Comparison of ENCODE assay signal across 14 mouse cellular contexts in genomic region chr8:47411321-47411720, GRCm38 (mm10). TPM values are rescaled to one million over a fixed set of nuclear protein-coding genes. Genes with fewer than 3 reads are reported as not detected.
DNase-seq lines count a peak whose midpoint lies in the region; ATAC-seq and TF ChIP-seq lines count a peak whose summit lies in the region.
"Had no signal": no experiment of that assay in that cellular context is flagged by ENCODE, and none has a peak within 500 bp of the region (broad histone marks: within the 10 kb centered on the region; RNA-seq: fewer than 3 reads in every experiment).

No protein-coding gene starts in this region.

- H3K4me3 ChIP-seq in lung, embryonic 14.5 days (ENCODE audit: low read depth, low read length), result peak overlapping the region; percentile 70
- H3K4me3 ChIP-seq in hindbrain, postnatal 0 days (ENCODE audit: low read length), result no peak overlapping the region
- H3K4me3 ChIP-seq: liver, embryonic 12.5 days had no signal

- 8% methylated on average over 12 of the region's 12 CpGs for WGBS in lung, embryonic 14.5 days
- 16% methylated on average over 12 of the region's 12 CpGs for WGBS in hindbrain, postnatal 0 days

- no peaks in the 10 kb centered on the region; the same call in 1 of the 2 replicates for H3K4me1 ChIP-seq in lung, embryonic 14.5 days (ENCODE audit: insufficient read depth)
- H3K4me1 ChIP-seq in hindbrain, postnatal 0 days (ENCODE audit: insufficient read depth, low read length), result 0 out of 2 replicates have a peak, but pooled peaks cover 7% of the 10 kb centered on the region

- DNase-seq in heart, adult 11 months, result peak; percentile 44
- no peak for DNase-seq in heart, postnatal 4 days
- no peak for DNase-seq in lung, embryonic 14.5 days
- DNase-seq in lung, postnatal 4 days, result no peak
- DNase-seq in hindbrain, postnatal 0 days (ENCODE audit: low spot score), result no peak
- DNase-seq in retina, embryonic 14.5 days (ENCODE audit: low spot score), result peak; percentile 17
- DNase-seq in urinary bladder, postnatal 36 days (ENCODE audit: low spot score in 2 of 2), result no peak
- DNase-seq: adrenal gland, adult 2 months; cerebellum, adult 11-12 months; gastrocnemius, postnatal 14 days; layer of hippocampus, postnatal 36 days had no signal

- peaks cover 49% of the 10 kb centered on the region for H3K27me3 ChIP-seq in lung, embryonic 14.5 days (ENCODE audit: insufficient read depth, low read length)
- peaks cover 21% of the 10 kb centered on the region; the same call in 1 of the 2 replicates for H3K27me3 ChIP-seq in hindbrain, postnatal 0 days (ENCODE audit: insufficient read depth, low read length)

- peak overlapping the region; percentile 90 for H3K4me2 ChIP-seq in lung, embryonic 14.5 days
- peak overlapping the region; percentile 87; the same call in 1 of the 2 replicates for H3K4me2 ChIP-seq in hindbrain, postnatal 0 days (ENCODE audit: low read depth, low read length)

- no peak for TF ChIP-seq CTCF in lung, embryonic 14.5 days (IDR thresholded peaks at IDR 0.05; ENCODE audit: low read depth)
- TF ChIP-seq CTCF in hindbrain, postnatal 0 days (IDR thresholded peaks at IDR 0.05; ENCODE audit: low read depth), result no peak

- H3K9me3 ChIP-seq in lung, embryonic 14.5 days (ENCODE audit: low read depth, low read length), result no peaks in the 10 kb centered on the region
- H3K9me3 ChIP-seq in hindbrain, postnatal 0 days (ENCODE audit: low read length), result no peaks in the 10 kb centered on the region
- H3K9me3 ChIP-seq: liver, embryonic 12.5 days had no signal

- no peaks in the 10 kb centered on the region for H3K36me3 ChIP-seq in lung, embryonic 14.5 days (ENCODE audit: insufficient read depth)
- no peaks in the 10 kb centered on the region for H3K36me3 ChIP-seq in hindbrain, postnatal 0 days (ENCODE audit: insufficient read depth, low read length)
- H3K36me3 ChIP-seq: liver, embryonic 12.5 days had no signal

- no peak overlapping the region; the same call in 1 of the 2 replicates for H3K9ac ChIP-seq in lung, embryonic 14.5 days
- H3K9ac ChIP-seq in hindbrain, postnatal 0 days (replicated peaks; ENCODE audit: low read length), result no peak overlapping the region
- H3K9ac ChIP-seq: liver, embryonic 12.5 days had no signal

- no peak overlapping the region for H3K27ac ChIP-seq in lung, embryonic 14.5 days (ENCODE audit: low read depth)
- no peak overlapping the region for H3K27ac ChIP-seq in hindbrain, postnatal 0 days
- H3K27ac ChIP-seq: liver, embryonic 12.5 days had no signal

- ATAC-seq in lung, embryonic 14.5 days (ENCODE audit: insufficient read depth), result no peak
- ATAC-seq in hindbrain, postnatal 0 days, result no peak
- no peak for ATAC-seq in megakaryocyte-erythroid progenitor cell, adult 5-6 weeks (replicated peaks; ENCODE audit: low FRiP score, low TSS enrichment, poor library complexity, severe bottlenecking)
- ATAC-seq: inflammation-experienced regulatory T-cells, adult 6 months; liver, embryonic 12.5 days had no signal

RNA-seq across cellular contexts. Expression of gene Stox2, which starts 34.8 kb away (rescaled TPM):
- 10 to 100 TPM; 27.4 to 29.3 TPM for total RNA-seq in heart, postnatal 4 days (2021)
- 11.7 and 11.9 TPM in 2 replicates for polyA plus RNA-seq in lung, embryonic 14.5 days (2014; fragmentation: Nextera tagmentation; extraction: Ambion mirVana)
- 94.5 and 101 TPM in 2 replicates for total RNA-seq in hindbrain, postnatal 0 days (2014; rRNA removed)
- 36.3 and 36.7 TPM in 2 replicates for polyA plus RNA-seq in hindbrain, postnatal 0 days (2015; fragmentation: Nextera tagmentation; extraction: Ambion mirVana)
- not detected in 2 replicates for total RNA-seq in megakaryocyte-erythroid progenitor cell, adult 5-6 weeks (2014; fragmentation: Nextera tagmentation)
- not detected in 2 replicates for total RNA-seq in megakaryocyte-erythroid progenitor cell, adult 5-6 weeks (2017)

Comparison
In these comparisons a context has a peak if more than half of its experiments do, and no peak if none do; other contexts are left out.
1. DNase-seq: peak in heart, adult 11 months (single experiment) and retina, embryonic 14.5 days (single experiment); none in heart, postnatal 4 days (single experiment), lung, embryonic 14.5 days (single experiment), lung, postnatal 4 days (0 of 2), hindbrain, postnatal 0 days (single experiment) and urinary bladder, postnatal 36 days (0 of 2).
2. RNA of gene Stox2, which starts 34.8 kb away (total RNA-seq): 94.5 to 101 TPM in hindbrain, postnatal 0 days and 27.4 to 29.3 TPM in heart, postnatal 4 days; not detected in megakaryocyte-erythroid progenitor cell, adult 5-6 weeks; every median in the first group is over 10 times any median in the second.